Mouse (Mus musculus) frontal cortex, postnatal 14 days (tissue): ENCODE measurements at regions not wholly inside any gene's neighbourhood (a gene's known extent, or its start where the extent isn't known, plus 50 kb on each side); places are given as distances from the start of the nearest gene placed in this dataset.

Source experiments
- DNase-seq, 2 experiments: peaks; one replicate each; pipeline ENCODE4 v3.0.0; 2022; ENCODE audit warnings: low spot score in 2 of 2

DNA sequence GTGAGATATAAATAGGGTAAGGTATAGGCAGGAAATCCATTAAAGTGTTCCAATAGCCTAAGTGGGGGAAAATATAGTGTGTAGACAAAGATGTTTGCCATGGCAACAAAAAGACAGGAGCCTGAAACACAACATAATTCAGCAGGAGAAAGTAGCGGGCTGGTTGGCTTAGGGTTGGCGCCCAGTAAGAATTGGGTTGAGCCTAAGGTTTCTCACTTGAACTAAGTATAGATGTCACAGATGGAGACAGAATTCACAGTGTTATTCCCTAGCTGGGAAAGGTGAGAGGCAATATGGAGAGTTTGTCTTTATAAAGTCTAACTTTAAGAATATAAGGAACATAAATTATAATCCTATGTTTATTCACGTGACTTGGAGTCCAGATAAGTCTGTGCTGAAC is 64.8 kb upstream of the Ogfrl1 start:
- no peak for DNase-seq

GRCm38 (mm10) chr1:23464081-23464480 is 66.5 kb upstream of the Ogfrl1 start:
- no peak for DNase-seq

DNA sequence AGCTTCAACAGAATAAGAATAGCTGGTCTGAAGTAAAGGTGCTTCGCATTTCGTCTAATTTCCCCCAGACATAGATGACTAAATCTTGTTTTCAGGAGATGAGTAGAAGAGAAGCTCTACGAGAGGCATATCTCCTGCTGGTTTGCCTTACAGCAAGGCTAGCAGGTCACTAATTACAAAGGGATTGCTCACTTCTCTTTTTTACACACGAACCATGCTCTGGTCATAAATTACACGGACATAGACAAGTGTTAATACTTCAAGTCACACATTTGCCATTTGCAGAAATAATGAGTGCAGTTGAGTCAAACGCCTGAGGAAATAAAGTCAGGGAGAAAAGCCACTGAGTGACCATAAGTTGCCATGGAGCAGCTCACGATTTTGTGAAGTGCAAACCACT is 68.8 kb upstream of the Ogfrl1 start:
- DNase-seq = no peak

DNA sequence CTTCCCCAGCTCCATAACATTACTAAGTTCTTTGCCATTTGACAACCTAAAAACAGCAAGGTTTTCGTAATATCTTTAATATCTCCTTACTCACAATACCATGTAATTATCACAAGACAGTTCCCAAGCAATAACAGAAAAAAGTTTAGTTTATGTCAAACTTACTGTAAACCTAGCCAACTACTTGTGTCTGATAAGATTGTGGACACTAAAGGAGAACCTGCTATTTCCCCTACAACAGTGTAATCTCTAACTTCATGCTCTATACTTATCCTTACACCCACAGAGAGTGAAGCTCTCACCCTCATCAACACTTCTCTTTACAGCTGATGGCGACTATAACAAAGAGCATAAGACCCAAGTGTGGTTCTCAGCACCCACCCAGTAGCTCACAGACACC is 69.8 kb upstream of the Ogfrl1 start:
- no peak for DNase-seq

- no peak for DNase-seq
Measured at GRCm38 (mm10) chr1:23480776-23481320, 83.3 kb upstream of the Ogfrl1 start.

DNA sequence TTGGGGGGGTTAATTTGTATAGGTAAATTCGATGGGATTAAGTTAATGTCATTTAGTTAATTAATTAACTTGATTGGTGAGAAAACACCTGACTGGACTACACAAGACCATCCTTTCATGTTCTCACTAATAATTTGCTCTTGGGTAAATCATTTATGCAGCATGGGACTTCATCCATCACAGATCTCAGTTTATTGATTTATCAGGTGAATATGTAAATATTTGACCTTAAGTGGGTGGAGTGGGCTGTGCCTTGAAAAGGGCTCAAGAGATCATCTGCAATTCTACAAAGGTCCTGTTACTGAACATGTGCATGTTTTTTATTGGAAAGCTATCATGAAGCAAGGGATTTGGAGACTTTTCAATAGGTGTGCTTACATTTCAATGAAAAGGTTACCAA is 87.0 kb upstream of the Ogfrl1 start:
- DNase-seq = no peak

- no peak for DNase-seq
Measured at GRCm38 (mm10) chr1:23485150-23485775, 87.7 kb upstream of the Ogfrl1 start.

DNA sequence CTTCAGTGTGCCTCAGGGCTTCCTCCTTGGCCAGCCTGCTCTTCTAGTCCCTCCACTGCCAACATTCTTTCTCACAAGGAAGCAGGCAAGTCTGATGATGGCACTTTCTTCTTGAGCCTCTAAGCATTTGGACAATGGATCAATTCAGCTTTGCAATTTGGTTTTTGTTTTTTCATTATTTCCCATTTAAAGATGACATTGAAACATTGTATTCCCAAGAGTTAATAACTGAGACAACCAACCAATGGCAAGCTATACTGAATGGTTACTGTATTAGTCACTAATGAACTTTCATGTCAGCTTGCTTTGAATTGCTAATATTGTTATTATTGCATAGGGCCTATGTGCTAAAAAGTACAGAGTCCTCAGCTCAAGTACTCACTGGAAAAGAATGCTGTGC is 89.5 kb upstream of the Ogfrl1 start:
- no peak for DNase-seq

GRCm38 (mm10) chr1:23490640-23491039 is 93.1 kb upstream of the Ogfrl1 start:
- no peak for DNase-seq

DNA sequence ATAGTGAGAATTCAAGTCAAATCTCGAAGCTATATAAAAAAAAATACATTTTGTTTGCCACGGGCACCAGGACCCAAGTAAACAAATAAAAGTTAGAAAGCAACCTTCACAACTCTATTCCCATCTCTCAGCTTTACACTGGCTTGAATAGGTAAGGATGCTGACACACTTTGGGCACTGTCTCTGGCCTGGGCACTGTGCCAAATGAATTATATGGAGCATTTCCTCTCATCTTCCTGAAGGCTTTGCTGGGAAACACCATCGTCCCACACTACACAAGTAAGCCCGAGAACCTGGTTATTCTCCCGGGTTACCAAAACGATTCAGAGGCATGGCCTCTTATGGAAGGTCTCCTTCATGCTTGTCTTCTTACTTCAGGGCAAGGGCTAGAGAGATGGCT is 93.5 kb upstream of the Ogfrl1 start:
- no peak for DNase-seq

- DNase-seq = no peak
Measured at GRCm38 (mm10) chr1:23492981-23493380, 95.4 kb upstream of the Ogfrl1 start.

DNA sequence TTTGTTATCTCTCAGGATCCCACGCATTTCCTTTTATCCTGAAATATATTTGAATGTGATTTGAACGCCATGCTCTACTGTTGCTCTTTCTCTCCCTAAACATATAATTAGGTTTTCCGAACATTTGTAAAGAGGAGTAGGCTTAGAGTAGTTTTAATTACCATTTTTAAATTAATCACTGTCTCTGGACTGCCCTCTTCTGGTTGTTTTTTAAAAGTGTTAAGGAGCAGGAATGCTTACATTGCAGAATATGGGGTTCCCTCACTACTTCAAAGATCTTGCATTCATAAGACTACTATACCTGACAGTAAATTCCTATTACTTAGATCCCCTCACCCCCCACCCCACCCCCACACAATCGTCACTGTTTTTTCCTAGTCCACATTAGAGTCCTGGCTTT is 97.8 kb upstream of the Ogfrl1 start:
- DNase-seq = no peak

DNA sequence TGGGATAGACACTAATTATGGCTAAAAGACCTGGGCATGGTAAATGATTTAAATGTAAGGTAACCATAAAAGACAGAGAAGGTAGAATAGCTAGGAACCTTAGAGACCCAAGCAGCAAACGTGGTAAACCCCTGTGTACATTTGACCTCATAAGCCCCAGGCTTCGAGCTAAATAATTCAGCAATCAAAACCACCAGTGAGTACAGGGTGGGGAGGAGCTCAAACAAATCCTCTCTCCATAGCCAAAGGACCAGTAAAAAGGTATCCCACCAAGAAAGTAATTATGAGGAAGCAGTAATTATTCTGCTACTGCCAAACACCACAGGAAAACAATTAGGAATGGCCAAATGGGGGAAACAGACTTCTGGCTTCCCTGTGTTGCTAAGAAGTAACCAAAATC is 122.5 kb upstream of the Ogfrl1 start:
- DNase-seq = no peak

DNA sequence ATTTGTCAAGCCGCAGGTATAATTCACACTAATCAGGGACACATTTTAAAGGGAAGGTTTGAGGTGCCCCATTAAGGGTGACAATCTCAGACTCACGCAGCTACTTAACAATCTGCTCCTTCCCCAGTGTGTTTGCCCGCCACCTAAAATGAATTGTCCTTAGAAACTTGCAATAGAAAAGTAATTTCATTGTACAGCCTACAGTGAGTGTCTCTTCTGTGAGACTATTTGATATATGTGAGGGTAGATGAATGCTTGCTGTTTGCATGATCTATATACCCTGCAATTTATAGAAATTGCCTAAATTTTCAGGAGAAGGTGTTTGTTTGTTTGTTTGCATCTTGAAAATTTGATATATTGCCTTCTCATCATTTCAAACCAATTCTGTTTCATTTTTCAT is 135.1 kb upstream of the Ogfrl1 start:
- DNase-seq = no peak

DNA sequence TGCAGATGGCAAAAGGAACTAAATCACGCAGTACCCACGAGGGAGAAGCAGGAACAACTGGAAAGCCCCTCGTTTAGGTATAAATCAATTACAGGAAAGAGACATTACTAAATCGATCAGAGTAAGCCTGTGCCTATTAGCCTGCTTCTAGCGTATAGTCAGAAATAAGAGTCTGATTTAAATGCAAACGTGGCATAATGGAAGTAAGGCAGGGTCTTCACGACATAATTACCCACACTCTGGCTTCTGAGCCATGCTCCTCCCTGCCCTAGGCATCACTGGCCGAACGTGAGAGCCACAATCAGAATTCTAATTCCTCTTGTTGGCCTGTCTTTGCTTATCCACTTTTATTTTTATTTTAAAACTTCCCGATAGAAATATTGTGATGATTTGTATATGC is 139.0 kb upstream of the Ogfrl1 start:
- no peak for DNase-seq

DNA sequence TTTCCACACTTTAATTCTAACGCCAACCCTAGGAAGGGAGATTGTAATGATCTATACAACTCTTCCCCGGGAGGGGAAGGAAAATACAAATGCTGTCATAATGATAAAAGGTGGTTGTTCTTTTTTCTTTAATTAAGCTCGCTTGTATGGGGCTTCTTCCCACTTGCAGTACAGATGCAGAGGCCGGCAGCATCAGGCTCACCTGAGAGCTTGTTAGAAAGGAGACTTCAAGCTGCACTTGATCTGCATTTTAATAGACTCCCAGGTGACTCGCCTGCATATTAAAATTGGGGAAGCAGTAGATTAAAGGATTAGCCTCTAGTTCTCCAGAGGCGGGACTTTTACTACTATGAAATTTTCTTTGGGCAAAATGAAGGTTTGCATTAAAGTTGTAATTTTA is 140.8 kb upstream of the Ogfrl1 start:
- DNase-seq = no peak

DNA sequence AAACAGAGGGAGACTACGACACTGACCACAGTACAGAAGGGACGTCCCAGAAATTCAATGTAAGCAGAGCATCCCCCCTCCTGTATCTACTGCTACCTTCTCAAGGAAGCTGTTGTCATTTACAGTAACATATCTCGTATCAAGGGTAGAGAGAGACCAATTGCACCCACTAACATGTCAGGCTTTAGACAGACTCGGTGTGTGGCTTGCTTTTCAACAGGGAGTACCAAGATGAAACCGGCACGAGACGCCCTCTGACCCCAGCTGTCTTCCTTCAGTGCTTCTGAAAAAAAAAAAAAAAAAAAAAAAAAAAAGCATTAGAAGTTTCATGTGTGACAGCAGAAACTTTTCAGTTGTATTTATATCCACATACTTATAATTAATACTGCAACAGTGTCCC is 143.0 kb upstream of the Ogfrl1 start:
- no peak for DNase-seq

GRCm38 (mm10) chr1:23555794-23556193 is 158.2 kb upstream of the Ogfrl1 start:
- no peak for DNase-seq

DNA sequence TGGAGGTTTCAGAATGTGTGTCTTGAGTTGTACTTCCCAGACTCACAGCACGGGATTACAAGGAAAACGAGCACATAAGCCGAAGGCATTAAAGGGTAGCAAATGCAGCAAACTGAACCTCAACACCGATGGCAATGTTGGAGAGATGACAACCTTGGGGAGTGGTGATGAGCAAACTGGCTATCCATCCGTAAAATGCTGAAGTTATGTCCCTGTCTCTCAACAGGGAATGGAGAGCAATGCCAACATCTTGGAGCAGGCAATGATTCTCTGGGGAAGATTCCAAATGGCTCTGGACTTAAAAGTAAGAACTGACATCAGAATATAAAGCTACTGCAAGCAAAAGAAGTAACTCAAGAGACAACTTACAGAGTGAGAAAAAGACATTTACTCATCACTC is 170.5 kb upstream of the Ogfrl1 start:
- no peak for DNase-seq

GRCm38 (mm10) chr1:23574461-23574860 is 176.9 kb upstream of the Ogfrl1 start:
- no peak for DNase-seq

DNA sequence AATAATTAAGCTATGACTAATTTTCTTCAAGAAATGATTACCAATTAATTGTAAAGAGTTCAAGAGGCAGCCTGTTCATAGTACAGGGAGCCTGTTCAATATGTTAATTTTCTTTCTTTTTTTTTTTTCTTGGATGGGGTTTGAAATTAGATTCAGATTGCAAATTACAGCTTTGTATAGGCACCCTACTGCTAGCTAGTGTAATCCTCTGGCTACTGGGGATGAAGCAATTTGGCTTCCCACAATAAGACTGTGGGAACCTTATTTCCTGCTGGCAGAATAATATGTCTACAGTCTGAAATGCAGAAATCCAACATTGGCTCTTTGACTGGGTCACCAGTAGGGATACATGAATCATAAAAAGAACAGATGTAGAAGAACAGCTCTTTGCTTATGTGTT is 177.4 kb upstream of the Ogfrl1 start:
- DNase-seq = no peak

GRCm38 (mm10) chr1:23575515-23575914 is 177.9 kb upstream of the Ogfrl1 start:
- no peak for DNase-seq

- no peak for DNase-seq
Measured at GRCm38 (mm10) chr1:23576150-23576549, 178.6 kb upstream of the Ogfrl1 start.

GRCm38 (mm10) chr1:23589414-23589942 is 172.1 kb upstream of the B3gat2 start:
- DNase-seq = no peak
